Mouse (Mus musculus) spleen, postnatal 36 days (tissue): ENCODE data around the gene 5330417H12Rik.
A peak's percentile ranks its signal among the peaks of the same experiment; 100 is the strongest.

Source experiments
- DNase-seq, 2 experiments: peaks; one replicate each; pipeline ENCODE4 v3.0.0; 2022; ENCODE audit warnings: low spot score in 2 of 2, mixed read lengths in 1 of 2

5330417H12Rik gene

GRCm38 (mm10) chr7:107625061-107625460, at the start of gene 5330417H12Rik:
Gene 5330417H12Rik (minus strand): TSS chr7:107625161.
- DNase-seq = no peak

- peak; percentile 34 to 37 for DNase-seq
Observed at GRCm38 (mm10) chr7:107668514-107668913, 43.6 kb upstream of the 5330417H12Rik start.

- no peak for DNase-seq
Observed at GRCm38 (mm10) chr7:107666262-107666902, 41.4 kb upstream of the 5330417H12Rik start.

GRCm38 (mm10) chr7:107665586-107666261, 40.8 kb upstream of the 5330417H12Rik start:
- DNase-seq = no peak

GRCm38 (mm10) chr7:107665221-107665585, 40.2 kb upstream of the 5330417H12Rik start:
- DNase-seq = no peak

- peak in 1 of 2 experiments; percentile 13 for DNase-seq
Observed at GRCm38 (mm10) chr7:107664063-107665056, 39.4 kb upstream of the 5330417H12Rik start.

- DNase-seq = no peak
Observed at GRCm38 (mm10) chr7:107663621-107664020, 38.7 kb upstream of the 5330417H12Rik start.

- no peak for DNase-seq
Observed at GRCm38 (mm10) chr7:107661843-107662281, 36.9 kb upstream of the 5330417H12Rik start.

GRCm38 (mm10) chr7:107661189-107661842, 36.4 kb upstream of the 5330417H12Rik start:
- peak; percentile 42 to 48 for DNase-seq

- DNase-seq = no peak
Observed at GRCm38 (mm10) chr7:107659186-107659918, 34.4 kb upstream of the 5330417H12Rik start.

GRCm38 (mm10) chr7:107656451-107656850, 31.5 kb upstream of the 5330417H12Rik start:
- no peak for DNase-seq

- no peak for DNase-seq
Observed at GRCm38 (mm10) chr7:107651821-107652220, 26.9 kb upstream of the 5330417H12Rik start.

- no peak for DNase-seq
Observed at GRCm38 (mm10) chr7:107649990-107650389, 25.0 kb upstream of the 5330417H12Rik start.

GRCm38 (mm10) chr7:107648937-107649688, 24.2 kb upstream of the 5330417H12Rik start:
- DNase-seq = no peak

- no peak for DNase-seq
Observed at GRCm38 (mm10) chr7:107644987-107645386, 20.0 kb upstream of the 5330417H12Rik start.

GRCm38 (mm10) chr7:107642586-107643275, 17.8 kb upstream of the 5330417H12Rik start:
- DNase-seq = no peak

GRCm38 (mm10) chr7:107638026-107638425, 13.1 kb upstream of the 5330417H12Rik start:
- DNase-seq = no peak

- no peak for DNase-seq
Observed at GRCm38 (mm10) chr7:107637398-107637797, 12.4 kb upstream of the 5330417H12Rik start.

- DNase-seq = no peak
Observed at GRCm38 (mm10) chr7:107633201-107633600, 8.2 kb upstream of the 5330417H12Rik start.
